Mouse (Mus musculus): ENCODE measurements around the gene Nabp1.

Nabp1 gene

DNA sequence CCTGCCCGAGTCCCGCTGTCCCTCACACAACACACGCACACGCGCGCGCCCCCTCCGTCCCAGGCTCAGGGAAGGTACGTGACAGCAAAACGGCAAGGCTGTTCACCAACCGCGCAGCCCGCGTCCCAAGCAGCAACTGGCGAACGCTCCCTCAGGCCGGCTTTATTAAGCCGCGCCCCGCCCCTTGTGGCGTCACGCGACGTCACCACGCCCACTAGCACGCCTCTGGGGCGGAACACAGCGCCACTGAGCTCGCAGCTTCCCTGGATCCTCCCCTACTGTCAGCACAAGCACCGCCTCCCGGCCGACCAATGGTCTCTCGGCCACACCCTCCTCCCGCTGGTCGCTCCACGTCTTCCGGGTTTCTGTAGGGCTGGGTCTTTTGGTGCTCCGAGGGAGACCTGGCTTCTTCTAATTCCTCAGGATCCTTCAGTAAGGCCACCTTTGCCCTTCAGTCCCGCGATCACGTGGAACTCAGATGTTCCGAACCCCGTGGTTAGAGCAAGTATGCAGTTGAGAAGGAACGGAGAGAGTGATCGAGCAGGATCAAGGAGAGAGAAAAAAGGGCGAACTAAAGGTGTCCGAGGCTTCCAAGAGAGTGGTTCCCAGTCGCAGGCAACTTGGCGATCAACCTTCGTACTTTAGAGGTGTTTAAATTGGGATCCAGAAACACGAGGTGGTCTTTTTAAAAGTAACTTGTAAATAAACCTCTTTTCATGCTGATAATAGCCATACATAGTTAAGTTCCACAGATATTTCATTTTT, at the start of gene Nabp1:
TSS of gene Nabp1 (minus strand) at position 164 of the 765 bp plus-strand sequence.
- peak; percentile 98 to 99 for DNase-seq

DNA sequence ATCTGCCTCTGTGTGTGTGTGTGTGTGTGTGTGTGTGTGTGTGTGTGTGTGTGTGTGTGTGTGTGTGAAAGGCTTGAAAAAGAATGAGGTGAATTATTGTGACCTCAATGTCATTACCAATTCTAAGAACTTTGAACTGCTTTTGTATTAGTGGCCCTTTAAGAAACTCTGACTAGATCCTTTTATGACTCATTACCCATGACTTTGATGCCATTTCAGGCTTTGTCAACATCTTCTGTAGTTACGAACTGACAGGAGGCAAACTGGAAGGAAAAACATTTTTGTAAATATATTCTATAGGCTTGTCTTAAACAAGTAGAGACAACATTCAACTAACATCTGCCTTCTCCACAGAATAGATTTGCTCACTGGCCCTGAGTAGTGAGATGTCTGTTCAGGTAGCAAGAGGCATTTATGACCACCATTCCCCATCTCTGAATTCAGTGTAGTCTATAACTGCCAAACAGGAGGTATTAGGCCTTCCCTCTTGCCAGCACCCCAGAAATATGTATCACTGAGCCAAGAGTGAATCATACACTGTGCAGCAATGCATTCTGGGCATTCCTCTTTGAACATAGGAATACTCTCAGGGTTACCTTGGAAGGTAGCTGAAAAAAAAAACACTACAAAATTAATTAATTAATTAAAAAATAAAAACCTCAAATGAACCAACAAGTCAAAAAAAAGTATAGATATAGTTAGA, 47.5 kb upstream of the Nabp1 start:
- DNase-seq: no peak

DNA sequence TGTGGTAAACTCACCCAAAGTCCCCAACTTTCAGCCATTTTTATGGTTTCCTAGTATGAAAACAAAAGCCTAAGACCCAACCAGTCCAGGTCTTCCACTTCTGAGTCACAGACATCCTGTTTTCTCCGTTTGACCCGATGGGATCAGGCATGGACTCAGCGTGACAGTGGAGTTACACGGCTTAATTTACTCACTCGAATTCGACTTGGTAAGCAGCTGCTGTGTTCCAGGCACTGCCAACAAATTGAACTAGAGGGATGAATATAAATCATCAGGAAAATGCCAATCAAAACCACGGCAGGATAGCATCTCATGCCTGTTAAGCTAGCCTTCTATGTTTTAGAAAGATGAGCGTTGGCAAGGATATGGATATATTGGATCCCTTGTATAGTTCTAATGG, 43.4 kb upstream of the Nabp1 start:
- DNase-seq: no peak

DNA sequence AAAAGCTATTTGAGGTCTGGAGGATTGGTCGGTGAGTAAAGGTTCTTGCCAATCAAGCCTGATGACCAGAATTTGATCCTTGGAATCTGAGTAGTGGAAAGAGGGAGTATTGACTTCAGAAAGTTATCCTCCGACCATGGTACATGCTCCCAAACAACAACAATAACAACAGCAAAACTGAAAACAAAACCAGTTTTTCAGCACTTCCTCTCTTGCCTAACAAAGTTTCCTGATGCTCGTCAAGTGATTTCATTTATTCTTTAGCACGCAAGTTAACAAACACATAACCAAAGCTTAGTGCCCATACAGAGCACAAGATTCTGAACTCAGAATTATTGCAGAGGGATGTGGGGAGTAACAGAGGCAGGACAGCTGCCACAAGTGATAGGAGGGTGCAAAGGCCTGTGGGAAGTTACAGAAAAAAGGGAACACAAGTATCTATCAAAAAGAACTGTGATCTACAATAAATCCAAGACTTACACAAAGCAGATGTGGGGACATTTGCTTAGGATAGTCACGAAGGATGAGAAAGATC, 42.1 kb upstream of the Nabp1 start:
- DNase-seq: no peak

DNA sequence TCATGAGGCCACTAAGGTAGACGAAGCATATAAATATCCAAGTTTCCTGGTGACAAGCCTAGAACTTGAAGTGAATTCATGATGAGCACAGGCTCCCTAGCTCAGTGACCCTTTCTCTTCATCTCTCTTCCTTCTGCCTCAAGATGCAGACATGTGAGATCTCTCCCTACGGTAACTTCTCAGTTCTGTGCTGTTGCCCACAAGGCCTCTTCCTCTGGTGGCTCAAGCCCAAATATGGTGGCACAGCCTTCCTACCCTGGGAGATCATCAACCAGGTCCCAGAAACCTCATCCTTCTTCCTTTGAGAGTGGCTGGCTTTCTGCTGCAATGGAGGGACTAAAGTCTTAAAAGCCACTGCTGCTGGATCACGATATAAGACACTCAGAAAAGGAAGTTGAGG, 40.9 kb upstream of the Nabp1 start:
- DNase-seq: no peak

DNA sequence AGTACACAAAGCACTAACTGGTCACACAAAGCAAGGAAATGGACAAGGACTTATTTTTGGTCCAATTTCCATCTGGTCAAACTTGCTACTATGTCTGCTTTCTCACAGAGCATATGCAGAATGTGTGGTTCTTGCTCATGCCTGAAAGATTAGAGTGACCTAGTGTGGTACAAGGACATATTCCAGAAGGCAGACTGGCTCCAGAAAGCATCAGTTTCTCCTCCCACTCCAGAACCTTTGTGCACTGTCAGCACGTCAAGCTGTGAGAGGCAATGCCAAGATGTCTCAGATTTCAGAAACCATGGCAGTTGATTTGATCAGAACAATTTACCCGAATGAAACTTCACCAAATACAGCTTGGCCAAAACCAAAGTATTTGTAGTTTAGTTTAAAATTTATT, 37.4 kb upstream of the Nabp1 start:
- DNase-seq: peak in 1 of 2 experiments; percentile 29

DNA sequence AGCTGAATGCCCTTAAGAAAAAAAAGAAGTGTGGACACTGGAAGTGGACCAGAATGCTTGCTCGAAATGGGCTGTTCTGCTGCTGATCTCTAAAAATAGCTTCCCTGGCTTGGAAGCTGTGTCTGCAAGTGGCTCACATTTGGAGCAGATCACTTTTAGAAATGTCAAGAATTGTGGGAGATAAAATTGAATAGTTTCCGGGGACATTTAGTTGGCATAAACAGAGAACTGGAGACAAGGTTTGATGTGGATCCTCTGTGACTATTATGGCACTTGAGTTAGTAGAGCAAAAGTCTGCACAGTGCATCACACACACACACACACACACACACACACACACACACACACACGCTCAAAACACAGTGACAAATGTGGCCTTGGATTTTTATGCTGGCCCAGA, 36.8 kb upstream of the Nabp1 start:
- DNase-seq: peak in 1 of 2 experiments; percentile 31

DNA sequence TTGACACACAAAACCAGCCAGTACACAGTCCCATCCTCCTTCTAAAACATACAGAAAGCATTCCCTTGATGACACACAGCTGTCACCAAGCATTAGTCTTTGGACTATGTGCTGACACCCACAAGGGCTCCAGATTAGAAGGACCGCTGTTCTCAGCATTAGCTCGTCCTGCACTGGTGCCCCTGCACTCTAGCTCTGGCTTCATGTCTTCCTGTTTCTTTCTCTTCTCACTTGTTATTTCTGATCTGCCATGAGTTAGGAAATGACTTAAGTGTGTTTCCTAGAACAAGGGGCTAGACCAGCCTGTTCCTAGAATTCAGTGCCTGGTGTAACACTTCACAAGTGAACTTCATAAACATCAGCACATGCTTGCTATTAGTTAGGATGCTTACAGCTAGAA, 36.2 kb upstream of the Nabp1 start:
- DNase-seq: peak in 1 of 2 experiments; percentile 37

DNA sequence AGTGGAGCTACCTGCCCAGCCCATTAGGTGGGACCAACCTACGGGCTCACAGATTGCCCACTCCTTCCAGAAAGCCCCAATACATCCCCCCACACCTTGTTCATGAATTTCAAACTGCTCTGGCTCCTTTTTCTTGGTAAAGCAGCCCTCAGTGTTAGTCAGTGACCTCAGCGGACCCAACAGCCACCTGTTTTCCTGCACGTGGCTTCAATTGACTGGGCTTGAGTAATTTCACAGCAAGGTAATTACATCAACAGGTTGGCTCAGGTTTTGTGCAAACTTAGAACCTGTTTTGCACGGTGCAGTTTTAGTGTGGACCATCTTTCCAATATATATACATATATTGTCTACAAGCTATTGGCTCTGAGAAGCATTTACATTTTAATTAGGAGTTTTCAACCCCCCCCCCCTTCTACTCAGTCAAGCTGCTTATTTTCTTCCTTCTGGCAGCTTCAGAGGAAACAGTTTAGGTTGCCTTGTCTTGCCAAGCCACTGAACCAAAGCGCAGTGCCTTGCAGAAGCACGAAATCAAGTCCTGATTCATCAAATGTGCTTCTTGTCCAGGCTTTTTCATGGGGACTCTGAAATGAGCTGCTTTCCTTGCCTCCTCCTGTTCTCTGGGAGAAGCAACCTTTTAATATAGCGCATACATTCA, 35.0 kb upstream of the Nabp1 start:
- DNase-seq: peak; percentile 74 to 84

DNA sequence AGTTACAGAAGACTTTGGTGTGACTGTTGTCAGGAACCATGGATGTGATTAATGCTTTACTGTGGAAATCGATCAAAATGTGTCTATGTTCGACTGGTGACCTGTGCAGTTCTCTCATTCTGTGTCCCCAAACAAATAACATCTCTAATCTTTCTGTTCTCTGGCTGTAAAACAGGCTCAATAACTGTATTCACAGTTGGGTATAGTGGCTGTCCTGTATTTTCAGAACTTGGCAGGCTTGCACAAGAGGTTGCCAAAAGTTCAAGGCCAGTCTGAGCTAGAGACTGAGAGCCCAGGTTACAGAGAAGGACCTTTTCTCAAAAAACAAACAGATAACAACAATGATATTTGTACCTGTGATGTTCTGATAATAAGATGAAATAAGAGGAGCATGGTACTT, 34.1 kb upstream of the Nabp1 start:
- no peak for DNase-seq

DNA sequence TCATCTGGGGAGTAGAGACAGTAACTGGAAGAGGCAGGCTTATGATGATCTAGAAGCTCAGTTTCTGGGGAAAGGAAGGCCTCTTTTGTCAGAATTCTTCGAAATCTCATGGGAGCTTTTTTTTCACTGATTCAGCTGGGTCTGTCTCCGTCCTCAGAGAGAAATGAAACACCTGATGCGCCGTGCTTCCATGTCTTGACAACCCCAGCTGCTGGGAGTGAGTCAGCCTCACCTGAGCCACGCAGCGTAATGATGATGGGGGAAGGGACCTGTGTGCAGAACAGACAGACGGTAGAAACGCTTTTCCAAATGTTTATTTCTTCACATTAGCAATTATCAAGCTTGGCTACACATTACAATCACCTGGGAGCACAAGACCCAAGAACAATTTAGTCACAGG, 31.6 kb upstream of the Nabp1 start:
- peak in 1 of 2 experiments; percentile 41 for DNase-seq

DNA sequence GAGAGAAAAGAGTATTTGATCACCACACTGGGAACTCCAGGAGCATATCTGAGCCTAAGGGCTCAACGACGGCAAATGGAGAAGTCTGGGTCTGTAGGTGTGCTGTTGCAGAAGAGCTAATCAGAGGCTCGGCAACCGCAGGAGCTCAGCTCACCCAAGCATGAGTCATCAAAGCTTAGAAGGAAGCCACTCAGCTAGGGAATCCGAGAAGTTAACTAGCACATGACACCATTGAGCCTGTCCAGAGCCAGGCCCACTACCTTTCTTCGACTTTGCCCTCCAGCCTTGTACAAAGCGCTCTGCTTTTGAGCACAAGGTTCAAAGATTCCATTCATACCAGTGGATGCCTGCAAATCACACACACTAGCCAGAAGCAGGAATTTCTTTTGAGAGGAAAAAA, 30.9 kb upstream of the Nabp1 start:
- DNase-seq: peak; percentile 78 to 90

DNA sequence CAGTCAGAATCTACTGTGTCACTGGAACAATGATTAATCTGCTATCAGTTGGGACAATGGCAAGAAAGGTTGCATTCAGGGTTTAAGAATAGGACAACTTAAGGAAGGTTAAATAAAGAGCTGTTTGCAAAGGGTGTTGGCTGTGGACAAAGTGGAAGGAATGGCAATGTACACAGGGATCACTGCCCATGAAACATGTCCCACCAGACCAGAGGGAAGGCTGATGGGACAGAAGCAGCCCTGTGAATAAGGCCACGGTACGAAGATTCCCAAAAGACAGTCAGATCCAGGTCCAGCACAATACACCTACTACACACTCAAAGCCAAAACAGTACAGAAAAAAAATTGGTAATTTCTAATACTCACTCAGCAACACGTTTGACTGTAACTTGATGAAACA, 30.3 kb upstream of the Nabp1 start:
- DNase-seq: no peak

DNA sequence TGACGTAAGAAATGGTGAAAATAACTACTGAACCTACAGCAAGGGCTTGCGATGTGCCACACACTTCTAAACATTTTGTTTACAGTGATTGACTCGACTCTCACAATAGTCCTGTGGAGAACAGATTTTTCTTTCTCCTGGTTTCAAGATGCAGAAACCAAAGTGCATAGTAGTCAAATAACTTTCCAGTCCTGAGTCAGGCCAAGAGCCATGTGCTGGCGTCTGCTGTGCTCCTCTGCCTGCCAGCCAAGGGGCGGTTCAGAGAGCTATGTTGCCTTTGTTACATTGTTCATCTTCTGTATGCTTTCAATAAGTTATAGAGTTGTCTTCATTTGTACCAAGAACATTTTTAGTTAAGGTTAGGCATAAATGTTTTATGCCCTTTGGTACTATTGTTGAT, 29.2 kb upstream of the Nabp1 start:
- DNase-seq: peak; percentile 31 to 63

DNA sequence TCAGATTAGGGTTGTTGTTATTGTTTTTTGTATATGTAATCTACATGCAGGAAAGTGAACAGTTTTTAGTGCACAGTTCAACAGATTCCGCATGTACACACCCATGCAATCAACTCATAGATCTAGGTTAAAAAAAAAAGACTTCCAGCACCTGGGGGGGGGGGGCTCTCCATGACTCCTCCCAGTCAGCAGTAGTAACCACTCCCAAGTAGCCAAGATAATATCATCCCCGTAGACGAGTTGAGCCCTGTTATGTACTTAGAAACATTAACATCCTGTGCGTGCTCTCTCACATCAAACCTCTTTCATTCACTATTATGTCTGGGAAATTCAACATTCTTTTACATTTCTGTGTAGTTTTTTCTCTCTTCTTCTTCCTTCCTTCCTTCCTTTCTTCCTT, 28.0 kb upstream of the Nabp1 start:
- DNase-seq: no peak

DNA sequence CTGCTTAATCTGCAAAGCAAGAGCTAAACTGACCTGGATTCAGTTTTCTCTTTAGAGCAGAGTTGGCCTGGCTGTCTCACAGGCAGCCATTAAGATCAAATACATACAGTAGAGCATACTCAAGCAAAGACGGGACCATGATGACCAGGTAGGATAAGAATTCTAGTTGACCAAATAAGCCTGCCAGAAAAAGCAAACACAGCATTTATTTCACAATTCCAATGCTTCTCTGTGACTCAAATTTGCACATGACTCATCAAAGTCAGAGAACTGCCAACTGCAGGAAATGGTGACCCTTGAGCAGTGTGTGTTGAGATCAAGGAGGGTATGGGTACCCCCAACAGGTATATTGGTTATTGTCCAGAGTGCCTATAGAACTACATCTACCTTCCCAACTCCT, 27.4 kb upstream of the Nabp1 start:
- DNase-seq: no peak

DNA sequence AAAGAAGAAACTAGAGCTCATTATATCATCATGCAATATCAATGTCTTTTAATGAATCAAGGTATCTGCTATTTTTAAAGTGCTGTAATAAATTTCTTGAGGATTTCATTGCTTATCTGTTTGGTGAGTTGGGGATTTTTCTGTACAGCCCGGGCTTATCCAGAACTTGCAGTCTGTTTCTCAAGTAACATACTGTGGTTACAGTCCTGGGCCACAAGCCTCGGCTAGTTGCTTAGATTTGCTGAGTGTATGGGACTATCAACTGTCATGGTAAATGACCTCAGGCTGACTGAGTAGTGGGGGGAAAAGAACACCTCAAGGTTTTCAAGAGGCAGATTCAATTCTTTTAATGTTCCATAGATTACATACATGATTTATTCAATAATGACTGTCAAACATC, 24.8 kb upstream of the Nabp1 start:
- no peak for DNase-seq

DNA sequence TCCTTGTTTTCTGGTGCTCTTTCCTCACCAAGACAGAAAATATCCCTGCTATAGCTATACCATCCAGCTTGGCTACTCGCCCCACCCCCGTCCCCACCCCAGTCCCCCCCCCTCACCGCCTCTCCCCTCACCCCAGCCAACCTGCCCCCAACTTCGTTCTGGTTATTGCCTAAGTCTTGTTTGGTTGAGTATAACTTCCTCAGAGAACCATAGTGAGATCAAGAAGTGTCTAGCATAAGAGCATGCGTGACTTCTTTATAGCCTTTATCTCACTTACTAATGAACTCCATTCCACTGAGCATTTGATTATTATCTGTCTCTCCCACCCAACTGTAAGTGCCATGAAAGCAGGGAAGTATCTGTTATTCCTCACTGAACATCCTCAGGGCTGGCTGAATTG, 24.1 kb upstream of the Nabp1 start:
- DNase-seq: no peak

DNA sequence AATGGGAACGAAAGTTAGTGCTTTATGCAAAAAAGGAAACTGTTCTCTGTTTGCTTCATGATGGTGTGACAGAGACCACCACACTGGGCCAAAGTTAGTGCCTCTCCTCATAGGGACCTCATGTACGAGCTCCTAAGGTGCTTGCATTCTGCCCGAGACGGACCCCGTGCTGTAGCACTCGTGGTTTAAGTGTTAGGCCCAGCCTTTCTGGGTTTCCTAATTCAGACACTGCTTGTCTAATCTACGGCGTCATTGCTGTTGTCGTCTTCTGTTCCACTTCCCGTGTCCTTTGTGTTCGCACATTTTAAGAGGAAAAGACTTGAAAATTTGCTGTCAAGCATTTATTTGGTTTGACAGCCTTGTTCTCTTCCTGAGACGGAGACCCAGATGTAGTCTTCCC, 23.0 kb upstream of the Nabp1 start:
- no peak for DNase-seq

DNA sequence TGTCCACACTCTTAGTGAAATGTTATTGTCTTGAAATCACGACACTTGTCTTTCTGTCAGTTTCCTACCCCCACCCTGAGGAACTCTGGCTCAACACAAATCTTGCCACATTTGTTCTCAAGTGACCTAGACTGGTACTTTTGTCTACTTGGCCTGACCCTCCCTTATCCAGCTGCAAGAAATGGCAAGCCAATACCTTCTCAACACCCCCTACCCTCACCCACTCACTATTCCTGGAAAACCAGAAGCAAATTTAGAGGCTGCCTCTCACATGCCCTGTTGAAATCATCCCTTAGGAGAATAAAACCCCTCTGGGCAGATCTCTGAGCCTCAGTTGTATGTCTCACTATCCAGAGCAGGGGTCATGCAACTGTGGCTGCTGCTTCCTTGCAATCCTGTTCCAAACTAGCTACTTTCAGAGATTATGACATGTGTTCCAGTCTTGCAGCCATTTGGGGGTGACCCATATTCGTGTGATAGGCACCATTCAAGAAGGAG, 20.4 kb upstream of the Nabp1 start:
- peak in 1 of 2 experiments; percentile 29 for DNase-seq

DNA sequence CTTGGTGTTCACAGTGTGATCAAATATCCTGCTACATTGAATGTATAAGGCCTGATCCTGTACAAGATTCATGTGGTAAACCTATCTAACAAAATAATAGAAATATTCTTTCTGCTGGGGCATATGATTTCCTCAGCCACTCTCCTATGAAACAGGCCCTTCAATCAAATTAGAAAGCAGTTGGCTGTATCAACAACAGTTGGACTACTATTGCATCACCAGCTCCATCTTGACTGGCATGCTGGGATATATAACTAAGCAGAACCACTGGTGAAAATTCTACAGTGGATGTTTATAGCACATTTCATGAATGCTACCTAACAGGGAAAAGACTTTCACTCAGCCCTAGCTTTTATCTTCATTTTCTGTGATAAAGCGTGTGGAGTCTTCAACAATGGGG, 17.9 kb upstream of the Nabp1 start:
- DNase-seq: no peak

DNA sequence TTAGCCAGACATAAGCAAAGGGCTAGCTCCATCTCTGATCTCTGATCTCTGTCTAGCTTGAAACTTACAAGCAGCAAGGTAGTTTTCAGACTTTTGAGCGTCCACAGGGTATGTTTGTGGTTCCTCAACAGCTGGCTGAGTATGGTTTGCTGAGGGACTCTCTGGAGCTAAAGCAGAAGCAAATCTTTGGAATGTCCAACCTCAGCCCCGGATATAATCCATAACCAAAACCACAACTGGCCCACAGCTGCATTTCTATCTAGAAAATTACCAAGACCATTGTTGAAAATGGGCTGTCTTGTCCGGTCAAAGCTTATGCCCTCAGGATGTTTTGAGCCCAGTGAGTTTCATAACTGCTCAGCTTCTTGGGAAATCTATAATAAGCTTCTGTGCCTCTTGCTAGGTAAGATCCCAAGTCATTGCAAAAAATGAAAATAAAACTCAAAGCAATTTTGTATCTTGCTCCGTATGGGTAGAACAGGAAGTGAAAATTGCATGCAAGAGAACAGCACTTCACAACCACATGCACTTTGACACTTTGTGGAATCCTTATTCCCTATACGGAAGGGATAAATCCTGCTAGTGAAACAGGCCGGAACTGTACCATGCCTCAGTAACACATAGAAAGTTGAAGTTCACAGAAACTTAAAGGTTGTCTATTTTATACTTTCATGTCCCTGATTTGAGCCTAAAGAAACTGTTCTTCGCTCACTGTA, 15.5 kb upstream of the Nabp1 start:
- no peak for DNase-seq

DNA sequence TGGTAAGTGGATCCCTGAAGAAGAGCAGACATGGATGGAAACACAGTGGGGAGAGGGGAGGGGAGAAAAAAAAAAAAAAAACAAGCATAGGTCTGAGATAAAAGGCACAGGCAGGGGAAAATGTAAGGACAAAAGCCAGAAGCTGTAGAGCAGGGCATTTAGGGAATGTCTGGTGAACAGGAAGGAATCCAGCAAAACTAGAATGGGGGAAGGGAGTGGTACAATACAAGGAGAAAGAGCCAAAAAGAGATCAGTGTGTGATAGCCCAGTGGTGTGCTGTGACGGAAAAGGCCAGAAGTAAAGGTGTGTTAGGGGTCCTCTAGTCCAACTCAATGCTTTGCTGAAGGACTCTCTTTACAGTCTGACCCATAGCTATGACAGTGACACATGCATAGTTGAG, 8.1 kb upstream of the Nabp1 start:
- DNase-seq: no peak
